Mouse (Mus musculus): ENCODE measurements around the gene Myo9a.

The Myo9a gene

DNA sequence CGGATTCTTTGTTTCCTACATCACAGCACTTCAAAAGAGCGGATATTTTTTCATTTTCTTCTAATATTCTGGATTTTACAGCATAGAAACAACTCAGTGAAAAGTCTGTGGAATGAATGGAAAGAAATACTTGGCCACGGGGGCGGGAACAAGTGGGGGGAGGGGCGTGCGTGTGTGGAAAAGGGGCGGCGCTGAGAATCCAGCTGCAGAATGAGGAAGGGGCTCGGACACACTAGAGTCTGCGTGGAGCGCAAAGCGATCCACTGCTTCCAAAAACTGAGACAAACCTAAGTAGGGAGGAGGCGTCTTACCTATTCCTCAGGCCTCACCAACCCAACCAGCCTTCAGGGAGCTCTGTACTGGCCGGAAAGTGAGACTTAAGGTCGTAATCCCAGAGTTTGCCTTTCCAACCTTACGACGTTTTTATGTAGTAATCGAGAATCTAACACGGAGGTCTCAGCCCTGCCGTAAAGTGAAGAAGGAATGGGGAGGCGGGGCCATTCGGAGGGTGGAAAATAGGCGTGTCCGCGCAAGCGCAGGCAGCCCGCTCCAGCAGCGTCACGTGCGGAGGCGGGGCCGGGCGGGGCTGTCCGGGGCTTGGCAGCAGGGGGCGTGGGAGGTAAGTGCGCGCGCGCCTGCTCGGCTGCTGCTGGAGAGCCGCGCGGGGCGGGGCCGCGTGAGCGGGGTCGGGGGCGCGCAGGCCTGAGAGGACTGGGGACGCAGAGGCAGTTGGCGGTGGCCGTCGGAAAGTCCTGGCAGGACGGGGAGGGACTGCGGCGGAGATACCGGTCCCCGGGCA is at the start of gene Myo9a, which contains the start of gene Senp8:
Gene Myo9a, plus strand, starts transcription at position 630 of the 799 bp plus-strand sequence.
Gene Senp8, minus strand, starts transcription at position 444 of the 799 bp plus-strand sequence.
- peak; percentile 99 to 100 for DNase-seq (ENCODE audit: low spot score in 2 of 2)

- DNase-seq (ENCODE audit: low spot score in 2 of 2): no peak
Observed at GRCm38 (mm10) chr9:59701094-59701493, 49.6 kb upstream of the Myo9a start.

DNA sequence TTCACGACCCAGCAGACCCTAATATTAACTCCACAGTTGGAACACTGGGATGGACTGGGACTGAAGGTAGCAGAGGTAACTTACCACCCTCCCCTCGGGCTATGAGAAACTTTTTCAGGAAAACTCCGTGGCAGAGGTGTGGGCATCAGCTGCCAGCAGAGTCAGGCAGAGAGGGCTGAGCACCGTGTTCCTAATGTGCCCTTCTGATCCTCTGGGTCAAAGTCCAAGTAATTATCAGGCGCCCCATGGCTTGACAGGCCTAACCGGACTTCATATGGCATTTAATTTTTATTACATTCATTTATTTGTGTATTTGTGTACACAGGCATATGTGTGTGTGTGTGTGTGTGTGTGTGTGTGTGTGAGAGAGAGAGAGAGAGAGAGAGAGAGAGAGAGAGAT is 47.6 kb upstream of the Myo9a start:
- no peak for DNase-seq (ENCODE audit: low spot score in 2 of 2)

- no peak for DNase-seq (ENCODE audit: low spot score in 2 of 2)
Observed at GRCm38 (mm10) chr9:59706850-59707825, 43.6 kb upstream of the Myo9a start.

GRCm38 (mm10) chr9:59709225-59709624 is 41.5 kb upstream of the Myo9a start:
- no peak for DNase-seq (ENCODE audit: low spot score in 2 of 2)

- no peak for DNase-seq (ENCODE audit: low spot score in 2 of 2)
Observed at GRCm38 (mm10) chr9:59716275-59716898, 34.3 kb upstream of the Myo9a start.

- no peak for DNase-seq (ENCODE audit: low spot score in 2 of 2)
Observed at GRCm38 (mm10) chr9:59718237-59718636, 32.5 kb upstream of the Myo9a start.

- no peak for DNase-seq (ENCODE audit: low spot score in 2 of 2)
Observed at GRCm38 (mm10) chr9:59721144-59721543, 29.6 kb upstream of the Myo9a start.

DNA sequence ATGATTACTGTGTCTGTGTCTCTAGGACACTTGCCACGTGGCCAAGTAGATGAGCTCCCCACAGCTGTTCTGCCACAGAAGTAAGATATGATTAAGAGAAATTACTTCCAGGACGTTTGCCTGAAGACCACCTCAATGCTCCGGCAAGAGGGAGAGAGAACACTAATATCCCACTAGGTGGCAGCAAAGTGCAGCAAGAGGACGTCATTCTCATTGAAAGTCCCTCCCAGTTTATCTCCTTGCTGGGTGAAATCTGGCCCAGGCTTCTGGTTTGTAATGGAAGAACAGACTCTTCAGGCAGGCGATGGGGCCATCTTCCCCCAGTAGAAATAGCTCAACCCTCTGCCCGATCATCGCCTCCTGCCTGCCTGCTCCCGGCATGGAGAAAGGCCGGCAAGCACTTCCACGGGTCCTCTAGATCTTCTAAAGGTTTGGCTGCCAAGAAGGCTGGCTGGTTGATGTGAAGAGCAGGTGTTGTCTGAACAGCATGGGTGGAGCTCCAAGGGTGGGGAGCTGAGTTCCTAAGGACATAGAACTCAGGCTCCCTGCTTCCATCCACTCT is 27.5 kb upstream of the Myo9a start:
- DNase-seq (ENCODE audit: low spot score in 2 of 2): peak; percentile 49 to 68

DNA sequence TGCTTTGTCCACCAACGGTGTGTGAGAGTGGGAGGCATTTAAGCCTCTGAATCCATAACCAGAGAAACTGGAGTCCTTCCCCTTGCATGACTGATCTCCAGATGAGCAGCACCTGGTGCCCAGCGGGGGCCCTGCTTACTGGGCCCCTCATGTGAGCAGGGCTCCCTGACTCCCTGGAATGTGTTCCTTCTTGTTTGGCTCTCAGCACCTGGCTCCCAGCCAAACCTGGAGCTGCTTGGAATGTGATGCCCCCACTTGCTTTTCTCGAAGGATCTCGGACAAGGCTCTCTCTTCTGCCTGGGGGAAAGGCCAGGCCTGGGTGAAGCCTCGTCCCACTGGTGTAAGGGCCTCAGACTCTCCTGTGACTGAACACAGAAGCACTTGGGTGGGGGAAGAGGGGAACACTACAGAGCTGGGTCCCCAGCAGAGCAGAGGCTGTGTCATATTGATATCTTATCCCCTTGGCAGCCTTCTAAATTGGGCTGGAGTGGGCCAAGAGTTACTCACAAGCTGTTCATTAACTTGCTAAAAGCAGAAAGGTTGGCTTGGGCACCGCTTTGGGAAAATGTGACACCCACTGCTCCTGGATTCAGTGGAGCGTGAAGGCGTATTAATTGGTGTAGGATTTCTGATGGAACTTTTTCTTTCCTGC is 26.8 kb upstream of the Myo9a start:
- DNase-seq (ENCODE audit: low spot score in 2 of 2): peak in 1 of 2 experiments; percentile 33

DNA sequence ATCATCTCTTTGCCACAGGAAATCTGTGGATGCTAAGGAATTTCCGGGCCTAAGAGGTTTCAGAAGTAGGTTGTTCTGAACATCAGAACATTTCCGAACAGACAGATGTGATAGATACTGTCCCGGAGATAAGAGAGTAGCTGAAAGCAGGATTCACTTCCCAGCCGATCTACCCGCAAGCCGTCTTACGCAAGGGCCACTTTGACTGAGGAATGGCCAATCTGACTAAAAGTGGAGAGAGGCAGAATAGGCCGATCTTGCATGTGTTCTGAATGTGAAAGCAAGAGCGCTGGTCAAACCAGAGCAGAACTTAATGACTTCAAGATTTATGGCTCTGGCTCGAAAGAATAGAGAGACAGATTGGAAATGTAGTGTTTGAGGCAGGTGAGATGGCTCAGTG is 25.2 kb upstream of the Myo9a start:
- no peak for DNase-seq (ENCODE audit: low spot score in 2 of 2)

DNA sequence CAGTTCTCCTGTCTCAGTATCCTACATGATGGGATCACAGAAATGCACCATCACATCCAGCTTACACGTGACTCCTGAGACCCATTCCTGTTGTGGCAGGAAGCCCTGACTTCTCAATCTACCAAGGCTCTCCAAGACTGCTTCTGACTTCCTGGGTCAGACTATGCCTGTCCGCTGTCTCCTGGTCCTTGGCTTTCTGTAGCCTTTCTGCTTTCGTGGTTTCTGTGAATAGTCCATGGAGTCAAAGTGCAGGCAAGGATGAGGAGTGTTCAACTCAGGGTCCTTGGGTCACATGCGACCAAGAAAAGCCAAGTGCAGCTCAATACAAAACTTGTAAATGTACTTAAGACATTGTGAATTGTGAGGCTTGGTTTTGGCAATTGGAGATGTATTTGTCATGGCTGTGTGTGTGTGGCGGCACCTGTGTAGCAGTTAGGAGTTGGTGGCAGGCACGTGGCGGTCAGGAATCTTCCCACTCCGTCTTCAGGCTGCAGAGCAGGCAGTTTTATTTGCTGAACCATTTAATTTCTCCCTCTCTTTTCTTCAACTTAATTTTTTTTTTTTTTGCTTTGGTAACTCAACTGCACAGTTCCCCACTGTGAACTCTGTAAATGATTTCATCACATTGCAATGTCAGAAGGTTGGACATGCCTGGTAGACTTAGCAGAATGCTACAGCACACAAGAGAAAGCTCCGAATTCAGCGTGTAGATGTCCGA is 23.0 kb upstream of the Myo9a start:
- DNase-seq (ENCODE audit: low spot score in 2 of 2): no peak

DNA sequence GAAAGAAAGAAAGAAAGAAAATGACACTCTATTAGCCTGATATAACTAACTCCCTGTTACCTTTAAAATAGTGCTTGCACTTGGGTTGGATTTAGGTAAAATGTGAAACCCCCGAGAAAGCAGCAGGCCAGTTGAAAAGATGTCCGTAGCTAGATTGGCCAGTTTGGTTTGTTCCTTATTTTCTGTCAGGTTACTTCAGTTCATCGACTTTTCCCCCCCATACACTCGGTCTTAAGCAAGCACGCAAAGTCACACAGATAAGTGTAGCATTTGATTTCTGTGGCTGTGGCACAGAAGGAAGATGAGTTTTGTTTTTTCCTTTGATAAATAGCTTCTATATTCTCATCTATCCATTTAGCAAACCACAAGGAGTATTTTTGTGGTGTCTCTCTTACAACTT is 19.6 kb upstream of the Myo9a start:
- no peak for DNase-seq (ENCODE audit: low spot score in 2 of 2)

GRCm38 (mm10) chr9:59733075-59733474 is 17.6 kb upstream of the Myo9a start:
- DNase-seq (ENCODE audit: low spot score in 2 of 2): peak in 1 of 2 experiments; percentile 35

GRCm38 (mm10) chr9:59735394-59735793 is 15.3 kb upstream of the Myo9a start:
- no peak for DNase-seq (ENCODE audit: low spot score in 2 of 2)

GRCm38 (mm10) chr9:59740593-59740992 is 10.1 kb upstream of the Myo9a start:
- no peak for DNase-seq (ENCODE audit: low spot score in 2 of 2)

DNA sequence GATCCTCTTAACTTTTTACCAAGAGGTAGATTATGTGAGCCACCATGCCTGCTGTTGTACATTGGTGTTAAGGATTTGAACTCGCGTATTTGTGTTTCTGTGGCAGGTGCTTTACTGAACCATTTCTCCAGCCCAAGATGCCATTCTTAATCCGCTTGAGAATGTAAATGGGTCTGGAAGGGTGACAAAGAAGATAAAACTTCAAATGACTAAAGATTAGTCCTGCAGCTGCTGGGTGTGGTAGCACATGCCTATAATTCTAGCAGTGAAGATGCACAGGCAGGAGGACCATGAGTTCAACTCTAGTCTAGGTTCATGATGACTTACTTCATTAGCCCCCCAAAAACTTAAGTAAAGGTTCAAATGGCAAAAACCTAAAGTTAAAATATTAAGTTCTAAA is 6.8 kb upstream of the Myo9a start:
- no peak for DNase-seq (ENCODE audit: low spot score in 2 of 2)

DNA sequence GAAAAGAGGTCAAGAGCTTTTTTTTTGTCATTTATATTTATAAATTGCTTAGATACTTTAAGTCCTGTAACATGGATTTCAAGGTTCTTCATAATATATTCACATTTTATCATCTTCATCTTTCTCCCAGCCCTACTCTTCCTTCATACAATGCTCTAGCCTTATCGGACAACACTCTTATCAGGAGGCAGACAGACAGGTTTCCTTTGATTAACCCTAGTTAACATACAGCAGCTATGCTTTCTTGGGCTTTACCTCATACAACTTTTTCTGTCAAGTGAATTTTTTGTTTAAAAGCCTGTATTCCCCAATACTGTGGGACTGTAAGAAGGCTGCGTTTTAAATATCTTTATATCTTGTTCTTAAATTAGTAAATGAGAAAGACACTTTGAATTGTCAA is 2.3 kb upstream of the Myo9a start:
- no peak for DNase-seq (ENCODE audit: low spot score in 2 of 2)

GRCm38 (mm10) chr9:59748969-59749368 is 1.7 kb upstream of the Myo9a start:
- DNase-seq (ENCODE audit: low spot score in 2 of 2): no peak

- no peak for DNase-seq (ENCODE audit: low spot score in 2 of 2)
Observed at GRCm38 (mm10) chr9:59749581-59750265, 973 bp upstream of the Myo9a start.
